Comparison of ENCODE assay signal across 8 mouse cellular contexts in the genomic region with DNA sequence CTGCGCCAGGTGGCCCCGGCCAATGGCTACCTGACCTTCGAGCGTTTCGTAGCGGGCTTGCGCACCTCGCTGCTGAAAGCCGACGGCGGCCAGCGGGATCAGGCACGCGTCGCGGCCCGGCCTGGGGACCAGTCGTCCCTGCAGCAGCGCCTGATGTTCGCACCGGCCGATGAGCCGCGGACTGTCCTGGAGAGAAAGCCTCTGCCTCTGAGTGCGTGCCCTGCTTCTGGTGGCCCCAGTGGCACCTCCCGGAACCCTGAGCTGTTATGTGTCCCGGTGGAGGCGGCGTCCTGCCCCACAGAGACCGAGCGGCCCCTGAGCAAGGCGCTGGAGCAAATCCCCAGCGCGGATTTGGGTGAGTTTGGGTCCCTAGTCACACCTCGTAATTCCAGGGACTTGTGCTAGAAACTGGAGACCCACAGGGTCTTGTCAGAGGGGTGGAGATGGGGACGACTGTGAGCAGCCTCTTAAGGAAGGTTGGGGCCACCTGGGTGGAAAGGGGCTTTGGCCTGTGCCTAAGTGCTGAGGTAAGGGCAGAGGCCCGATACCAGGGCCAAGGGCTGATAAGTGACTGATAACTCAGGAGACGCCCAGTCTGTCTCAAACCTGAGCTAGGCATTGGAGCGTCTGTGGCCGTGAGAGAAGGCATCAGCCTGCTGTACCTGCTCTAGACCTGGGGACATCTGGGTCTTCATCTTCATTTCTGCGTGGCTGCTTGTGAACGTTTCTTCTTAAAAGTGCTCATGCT. TPM values are rescaled to one million over a fixed set of nuclear protein-coding genes. Genes with fewer than 3 reads are reported as not detected.
DNase-seq lines count a peak whose midpoint lies in the region; ATAC-seq and TF ChIP-seq lines count a peak whose summit lies in the region.

No protein-coding gene starts in this region.

- no peak for DNase-seq in lung, adult 2 months
- DNase-seq in lung, postnatal 10 days: no peak
- DNase-seq in cerebellum, postnatal 4 days (ENCODE audit: low spot score in 2 of 2): no peak
- DNase-seq in layer of hippocampus, postnatal 10 days (ENCODE audit: low spot score in 2 of 2): no peak

- H3K4me1 ChIP-seq in lung, adult 2 months (ENCODE audit: control insufficient read depth, insufficient read depth, low read length): peaks cover 6% of the 10 kb centered on the region; the same call in 1 of the 2 replicates
- peaks cover 31% of the 10 kb centered on the region for H3K4me1 ChIP-seq in embryonic facial prominence, embryonic 15.5 days
- H3K4me1 ChIP-seq in limb, embryonic 13.5 days: peaks cover 28% of the 10 kb centered on the region
- peaks cover 27% of the 10 kb centered on the region for H3K4me1 ChIP-seq in neural tube, embryonic 13.5 days (replicated peaks)

- ATAC-seq in embryonic facial prominence, embryonic 15.5 days (ENCODE audit: insufficient number of reproducible peaks, low FRiP score, low TSS enrichment, low read depth): no peak
- no peak for ATAC-seq in limb, embryonic 13.5 days (ENCODE audit: low FRiP score, low read depth)
- peak; percentile 15; the same call in 1 of the 2 replicates for ATAC-seq in neural tube, embryonic 13.5 days (ENCODE audit: low read depth)
- ATAC-seq in CD4-positive, CD25-positive, alpha-beta regulatory T cell, adult 4 months: no peak

- peak overlapping the region; percentile 99 for H3K4me2 ChIP-seq in embryonic facial prominence, embryonic 15.5 days (replicated peaks)
- peak overlapping the region; percentile 98 for H3K4me2 ChIP-seq in limb, embryonic 13.5 days (replicated peaks)
- peak overlapping the region; percentile 98 for H3K4me2 ChIP-seq in neural tube, embryonic 13.5 days

- no peak overlapping the region for H3K27ac ChIP-seq in embryonic facial prominence, embryonic 15.5 days (replicated peaks)
- H3K27ac ChIP-seq in limb, embryonic 13.5 days: no peak overlapping the region
- no peak overlapping the region for H3K27ac ChIP-seq in neural tube, embryonic 13.5 days (replicated peaks)

- no peak for TF ChIP-seq CTCF in lung, adult 2 months (IDR thresholded peaks at IDR 0.05; ENCODE audit: insufficient read depth, low read length)

- peak overlapping the region; percentile 53 for H3K4me3 ChIP-seq in lung, adult 2 months (replicated peaks; ENCODE audit: extremely low read depth, low read depth, low read length)
- peak overlapping the region; percentile 71 for H3K4me3 ChIP-seq in embryonic facial prominence, embryonic 15.5 days (replicated peaks)
- H3K4me3 ChIP-seq in limb, embryonic 13.5 days: peak overlapping the region; percentile 79
- H3K4me3 ChIP-seq in neural tube, embryonic 13.5 days: peak overlapping the region; percentile 65

- WGBS in lung, adult 2 months: 3% methylated on average over 42 of the region's 42 CpGs
- 1% methylated on average over 42 of the region's 42 CpGs for WGBS in embryonic facial prominence, embryonic 15.5 days
- 3% methylated on average over 42 of the region's 42 CpGs for WGBS in limb, embryonic 13.5 days
- 1% methylated on average over 42 of the region's 42 CpGs for WGBS in neural tube, embryonic 13.5 days

- peak overlapping the region; percentile 55 for H3K9ac ChIP-seq in embryonic facial prominence, embryonic 15.5 days
- peak overlapping the region; percentile 75 for H3K9ac ChIP-seq in limb, embryonic 13.5 days
- peak overlapping the region; percentile 69 for H3K9ac ChIP-seq in neural tube, embryonic 13.5 days

- H3K27me3 ChIP-seq in embryonic facial prominence, embryonic 15.5 days: no peaks in the 10 kb centered on the region
- peaks cover 4% of the 10 kb centered on the region; the same call in 1 of the 2 replicates for H3K27me3 ChIP-seq in limb, embryonic 13.5 days
- H3K27me3 ChIP-seq in neural tube, embryonic 13.5 days: peaks cover 23% of the 10 kb centered on the region

- H3K9me3 ChIP-seq in embryonic facial prominence, embryonic 15.5 days (replicated peaks): no peaks in the 10 kb centered on the region
- H3K9me3 ChIP-seq in limb, embryonic 13.5 days: no peaks in the 10 kb centered on the region
- no peaks in the 10 kb centered on the region for H3K9me3 ChIP-seq in neural tube, embryonic 13.5 days

- TF ChIP-seq POLR2A in lung, adult 2 months (IDR thresholded peaks at IDR 0.05; ENCODE audit: borderline replicate concordance, extremely low read depth, low read depth, low read length): no peak

- H3K36me3 ChIP-seq in embryonic facial prominence, embryonic 15.5 days: peaks cover 16% of the 10 kb centered on the region
- H3K36me3 ChIP-seq in limb, embryonic 13.5 days: peaks cover 28% of the 10 kb centered on the region
- no peaks in the 10 kb centered on the region for H3K36me3 ChIP-seq in neural tube, embryonic 13.5 days

RNA-seq across cellular contexts. Expression of a gene that starts 0.7 kb away (rescaled TPM):
- 5.5 and 6.3 TPM in 2 replicates for polyA plus RNA-seq in lung, adult 2 months (2012; rRNA removed)
- polyA plus RNA-seq in embryonic facial prominence, embryonic 15.5 days (2015; fragmentation: Nextera tagmentation; extraction: Ambion mirVana): 29.2 and 32.8 TPM in 2 replicates
- polyA plus RNA-seq in limb, embryonic 13.5 days (2015; fragmentation: Nextera tagmentation; extraction: Ambion mirVana): 43.4 and 45.5 TPM in 2 replicates
- 9.9 and 11.3 TPM in 2 replicates for polyA plus RNA-seq in neural tube, embryonic 13.5 days (2015; fragmentation: Nextera tagmentation; extraction: Ambion mirVana)
- 1 to 10 TPM in 1 of 2 experiments, under 1 TPM in 1; 0.58 to 1.2 TPM for polyA plus RNA-seq in CD4-positive, CD25-positive, alpha-beta regulatory T cell, adult 4 months (2017; shearing (Covaris generic))
- total RNA-seq in layer of hippocampus, postnatal 10 days (2021): 10 to 100 TPM; 16.0 to 18.3 TPM

RNA-seq across cellular contexts. Expression of a gene that starts 7.3 kb away (rescaled TPM):
- 59.5 and 65.3 TPM in 2 replicates for polyA plus RNA-seq in lung, adult 2 months (2012; rRNA removed)
- polyA plus RNA-seq in embryonic facial prominence, embryonic 15.5 days (2015; fragmentation: Nextera tagmentation; extraction: Ambion mirVana): 18.4 and 21.7 TPM in 2 replicates
- polyA plus RNA-seq in limb, embryonic 13.5 days (2015; fragmentation: Nextera tagmentation; extraction: Ambion mirVana): 11.3 and 13.2 TPM in 2 replicates
- 6.0 and 8.5 TPM in 2 replicates for polyA plus RNA-seq in neural tube, embryonic 13.5 days (2015; fragmentation: Nextera tagmentation; extraction: Ambion mirVana)
- 10 to 100 TPM; 18.0 to 18.8 TPM for polyA plus RNA-seq in CD4-positive, CD25-positive, alpha-beta regulatory T cell, adult 4 months (2017; shearing (Covaris generic))
- total RNA-seq in layer of hippocampus, postnatal 10 days (2021): 10 to 100 TPM; 11.2 to 11.5 TPM

RNA-seq across cellular contexts. Expression of a gene that starts 16.7 kb away (rescaled TPM):
- 33.6 and 36.4 TPM in 2 replicates for polyA plus RNA-seq in lung, adult 2 months (2012; rRNA removed)
- polyA plus RNA-seq in embryonic facial prominence, embryonic 15.5 days (2015; fragmentation: Nextera tagmentation; extraction: Ambion mirVana): 24.6 and 25.5 TPM in 2 replicates
- 21.3 and 24.7 TPM in 2 replicates for polyA plus RNA-seq in limb, embryonic 13.5 days (2015; fragmentation: Nextera tagmentation; extraction: Ambion mirVana)
- polyA plus RNA-seq in neural tube, embryonic 13.5 days (2015; fragmentation: Nextera tagmentation; extraction: Ambion mirVana): 26.4 and 27.5 TPM in 2 replicates
- polyA plus RNA-seq in CD4-positive, CD25-positive, alpha-beta regulatory T cell, adult 4 months (2017; shearing (Covaris generic)): 10 to 100 TPM; 15.5 to 24.6 TPM
- total RNA-seq in layer of hippocampus, postnatal 10 days (2021): 10 to 100 TPM; 21.2 to 28.0 TPM

RNA-seq across cellular contexts. Expression of a gene that starts 22.9 kb away (rescaled TPM):
- polyA plus RNA-seq in lung, adult 2 months (2012; rRNA removed): 18.4 and 18.6 TPM in 2 replicates
- polyA plus RNA-seq in embryonic facial prominence, embryonic 15.5 days (2015; fragmentation: Nextera tagmentation; extraction: Ambion mirVana): 7.4 and 9.0 TPM in 2 replicates
- 0.55 and 0.73 TPM in 2 replicates for polyA plus RNA-seq in limb, embryonic 13.5 days (2015; fragmentation: Nextera tagmentation; extraction: Ambion mirVana)
- 11.0 and 14.8 TPM in 2 replicates for polyA plus RNA-seq in neural tube, embryonic 13.5 days (2015; fragmentation: Nextera tagmentation; extraction: Ambion mirVana)
- not detected for polyA plus RNA-seq in CD4-positive, CD25-positive, alpha-beta regulatory T cell, adult 4 months (2017; shearing (Covaris generic))
- total RNA-seq in layer of hippocampus, postnatal 10 days (2021): 10 to 100 TPM; 26.1 to 26.6 TPM

RNA-seq across cellular contexts. Expression of a gene that starts 26.3 kb away (rescaled TPM):
- polyA plus RNA-seq in lung, adult 2 months (2012; rRNA removed): 166 and 185 TPM in 2 replicates
- polyA plus RNA-seq in embryonic facial prominence, embryonic 15.5 days (2015; fragmentation: Nextera tagmentation; extraction: Ambion mirVana): 64.9 and 67.8 TPM in 2 replicates
- polyA plus RNA-seq in limb, embryonic 13.5 days (2015; fragmentation: Nextera tagmentation; extraction: Ambion mirVana): 29.1 and 32.6 TPM in 2 replicates
- polyA plus RNA-seq in neural tube, embryonic 13.5 days (2015; fragmentation: Nextera tagmentation; extraction: Ambion mirVana): 359 and 403 TPM in 2 replicates
- polyA plus RNA-seq in CD4-positive, CD25-positive, alpha-beta regulatory T cell, adult 4 months (2017; shearing (Covaris generic)): 1 to 10 TPM; 1.4 to 2.3 TPM
- 100 to 1,000 TPM; 416 to 446 TPM for total RNA-seq in layer of hippocampus, postnatal 10 days (2021)
